Comparison of ENCODE assay signal across 10 mouse cellular contexts in the genomic region with DNA sequence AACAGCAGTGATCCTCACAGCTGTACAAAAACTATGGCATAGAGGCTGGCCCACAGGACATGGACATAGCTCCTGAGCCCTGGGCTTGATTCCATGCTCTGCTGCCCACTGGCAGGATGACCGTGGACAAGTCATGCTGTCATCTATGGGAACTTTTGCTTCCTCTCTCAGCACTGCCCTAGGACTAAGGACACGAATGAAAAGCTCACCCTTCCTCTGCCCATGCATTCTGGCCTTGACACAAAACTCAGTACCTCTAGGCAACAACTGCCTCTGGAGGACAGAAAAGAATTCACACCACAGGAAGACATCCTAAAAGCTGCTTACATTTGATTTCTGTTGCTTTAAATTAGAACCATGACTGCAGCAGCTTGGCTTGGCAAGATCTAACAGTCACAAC. TPM values are rescaled to one million over a fixed set of nuclear protein-coding genes. Genes with fewer than 3 reads are reported as not detected.
A peak's percentile ranks its signal among the peaks of the same experiment; 100 is the strongest.
DNase-seq lines count a peak whose midpoint lies in the region; ATAC-seq and TF ChIP-seq lines count a peak whose summit lies in the region.
"Had no signal": no experiment of that assay in that cellular context is flagged by ENCODE, and none has a peak within 500 bp of the region (broad histone marks: within the 10 kb centered on the region; RNA-seq: fewer than 3 reads in every experiment).

No protein-coding gene starts in this region.

- H3K9ac ChIP-seq in heart, embryonic 15.5 days: no peak overlapping the region
- no peak overlapping the region for H3K9ac ChIP-seq in lung, embryonic 14.5 days
- no peak overlapping the region for H3K9ac ChIP-seq in embryonic facial prominence, embryonic 14.5 days (ENCODE audit: low read depth, low read length)
- no peak overlapping the region for H3K9ac ChIP-seq in forebrain, embryonic 11.5 days (ENCODE audit: low read length)

- WGBS in heart, embryonic 15.5 days: 75% methylated on average over 2 of the region's 2 CpGs
- 79% methylated on average over 2 of the region's 2 CpGs for WGBS in lung, embryonic 14.5 days
- 66% methylated on average over 2 of the region's 2 CpGs for WGBS in embryonic facial prominence, embryonic 14.5 days
- WGBS in small intestine, adult 2 months: 75% methylated on average over 2 of the region's 2 CpGs
- WGBS in forebrain, embryonic 11.5 days: 85% methylated on average over 2 of the region's 2 CpGs

- no peak overlapping the region for H3K4me3 ChIP-seq in heart, embryonic 15.5 days
- H3K4me3 ChIP-seq in lung, embryonic 14.5 days (ENCODE audit: low read depth, low read length): no peak overlapping the region
- no peak overlapping the region for H3K4me3 ChIP-seq in embryonic facial prominence, embryonic 14.5 days (ENCODE audit: low read depth, low read length)
- no peak overlapping the region for H3K4me3 ChIP-seq in small intestine, adult 2 months (ENCODE audit: low read depth, low read length)
- no peak overlapping the region for H3K4me3 ChIP-seq in forebrain, embryonic 11.5 days (ENCODE audit: low read depth, low read length)
- H3K4me3 ChIP-seq: myocyte had no signal

- ATAC-seq in heart, embryonic 15.5 days (replicated peaks; ENCODE audit: insufficient number of reproducible peaks, insufficient read depth, low FRiP score, low read depth): no peak
- ATAC-seq in lung, embryonic 14.5 days (ENCODE audit: insufficient read depth): peak; percentile 14; the same call in 1 of the 2 replicates
- ATAC-seq in embryonic facial prominence, embryonic 14.5 days (ENCODE audit: low read depth): no peak
- no peak for ATAC-seq in forebrain, embryonic 11.5 days (replicated peaks; ENCODE audit: low FRiP score)

- TF ChIP-seq POLR2A in small intestine, adult 2 months (IDR thresholded peaks at IDR 0.05; ENCODE audit: low read depth, low read length): no peak

- no peak for TF ChIP-seq CTCF in lung, embryonic 14.5 days (IDR thresholded peaks at IDR 0.05; ENCODE audit: low read depth)
- TF ChIP-seq CTCF in small intestine, adult 2 months (IDR thresholded peaks at IDR 0.05; ENCODE audit: extremely low read depth, insufficient read length, insufficient replicate concordance, low read depth, low read length): no peak

- no peaks in the 10 kb centered on the region for H3K9me3 ChIP-seq in heart, embryonic 15.5 days (replicated peaks)
- no peaks in the 10 kb centered on the region for H3K9me3 ChIP-seq in lung, embryonic 14.5 days (ENCODE audit: low read depth, low read length)
- H3K9me3 ChIP-seq in embryonic facial prominence, embryonic 14.5 days (ENCODE audit: control insufficient read depth, low read length): no peaks in the 10 kb centered on the region
- no peaks in the 10 kb centered on the region for H3K9me3 ChIP-seq in forebrain, embryonic 11.5 days (ENCODE audit: control insufficient read depth, low read length)

- no peak overlapping the region for H3K4me2 ChIP-seq in heart, embryonic 15.5 days
- no peak overlapping the region for H3K4me2 ChIP-seq in lung, embryonic 14.5 days
- H3K4me2 ChIP-seq in embryonic facial prominence, embryonic 14.5 days (ENCODE audit: low read depth, low read length): no peak overlapping the region
- H3K4me2 ChIP-seq in forebrain, embryonic 11.5 days (ENCODE audit: low read depth, low read length, severe bottlenecking): no peak overlapping the region

- H3K4me1 ChIP-seq in heart, embryonic 15.5 days (replicated peaks): peaks cover 26% of the 10 kb centered on the region
- H3K4me1 ChIP-seq in lung, embryonic 14.5 days (ENCODE audit: insufficient read depth): peaks cover 11% of the 10 kb centered on the region
- H3K4me1 ChIP-seq in embryonic facial prominence, embryonic 14.5 days (ENCODE audit: control insufficient read depth, insufficient read depth, low read length): no peaks in the 10 kb centered on the region
- peaks cover 9% of the 10 kb centered on the region; the same call in 1 of the 2 replicates for H3K4me1 ChIP-seq in small intestine, adult 2 months (ENCODE audit: control insufficient read depth, insufficient read depth, insufficient read length, low read length)
- H3K4me1 ChIP-seq in forebrain, embryonic 11.5 days (replicated peaks; ENCODE audit: control insufficient read depth, insufficient read depth, low read length): no peaks in the 10 kb centered on the region

- H3K27me3 ChIP-seq in heart, embryonic 15.5 days: no peaks in the 10 kb centered on the region
- no peaks in the 10 kb centered on the region for H3K27me3 ChIP-seq in lung, embryonic 14.5 days (ENCODE audit: insufficient read depth, low read length)
- H3K27me3 ChIP-seq in embryonic facial prominence, embryonic 14.5 days (replicated peaks; ENCODE audit: control insufficient read depth, insufficient read depth, low read length): no peaks in the 10 kb centered on the region
- no peaks in the 10 kb centered on the region for H3K27me3 ChIP-seq in small intestine, adult 2 months (ENCODE audit: control insufficient read depth, insufficient read depth, low read length)
- no peaks in the 10 kb centered on the region for H3K27me3 ChIP-seq in forebrain, embryonic 11.5 days (ENCODE audit: control insufficient read depth, insufficient read depth, low read length)
- H3K27me3 ChIP-seq: CH12.LX had no signal

- no peak for DNase-seq in heart, adult 9 months (ENCODE audit: low spot score in 2 of 2)
- DNase-seq in lung, embryonic 14.5 days: no peak
- DNase-seq in lung, adult 18-20 months: no peak
- DNase-seq in embryonic facial prominence, embryonic 14.5 days (ENCODE audit: low spot score): no peak
- no peak for DNase-seq in cerebellum, postnatal 14 days
- no peak for DNase-seq in forebrain, embryonic 11.5 days (ENCODE audit: low spot score)

- H3K27ac ChIP-seq in heart, embryonic 15.5 days: peak overlapping the region; percentile 58
- peak overlapping the region; percentile 44; the same call in 1 of the 2 replicates for H3K27ac ChIP-seq in lung, embryonic 14.5 days (ENCODE audit: low read depth)
- 0 out of 2 replicates have a peak overlapping the region, but pooled peaks have one; percentile 8 for H3K27ac ChIP-seq in embryonic facial prominence, embryonic 14.5 days (replicated peaks; ENCODE audit: low read depth, low read length)
- peak overlapping the region; percentile 41 for H3K27ac ChIP-seq in small intestine, adult 2 months (ENCODE audit: insufficient read depth, low read depth, low read length)
- H3K27ac ChIP-seq in forebrain, embryonic 11.5 days (ENCODE audit: low read depth, low read length): no peak overlapping the region

- 0 out of 2 replicates have a peak, but pooled peaks cover 5% of the 10 kb centered on the region for H3K36me3 ChIP-seq in heart, embryonic 15.5 days
- 0 out of 2 replicates have a peak, but pooled peaks cover 21% of the 10 kb centered on the region for H3K36me3 ChIP-seq in lung, embryonic 14.5 days (ENCODE audit: insufficient read depth)
- peaks cover 23% of the 10 kb centered on the region for H3K36me3 ChIP-seq in embryonic facial prominence, embryonic 14.5 days (ENCODE audit: control insufficient read depth, insufficient read depth, low read length)
- H3K36me3 ChIP-seq in small intestine, adult 2 months (ENCODE audit: control insufficient read depth, insufficient read depth, low read length): peaks cover 7% of the 10 kb centered on the region; the same call in 1 of the 2 replicates
- no peaks in the 10 kb centered on the region for H3K36me3 ChIP-seq in forebrain, embryonic 11.5 days (ENCODE audit: control insufficient read depth, insufficient read depth, low read length)

RNA-seq across cellular contexts. Expression of gene Susd2, which starts 32.5 kb away (rescaled TPM):
- polyA plus RNA-seq in heart, embryonic 15.5 days (2015; fragmentation: Nextera tagmentation; extraction: Ambion mirVana): 11.0 and 15.7 TPM in 2 replicates
- polyA plus RNA-seq in lung, embryonic 14.5 days (2014; fragmentation: Nextera tagmentation; extraction: Ambion mirVana): 5.8 and 5.9 TPM in 2 replicates
- 7.1 and 7.4 TPM in 2 replicates for polyA plus RNA-seq in embryonic facial prominence, embryonic 14.5 days (2014; fragmentation: Nextera tagmentation; extraction: Ambion mirVana)
- 19.1 and 261 TPM in 2 replicates for polyA plus RNA-seq in small intestine, adult 2 months (2012; rRNA removed)
- 2.0 and 2.3 TPM in 2 replicates for polyA plus RNA-seq in forebrain, embryonic 11.5 days (2014; fragmentation: Nextera tagmentation; extraction: Ambion mirVana)
